Mouse (Mus musculus) megakaryocyte, embryonic 14.5 days (primary cell): ENCODE measurements around the gene Olfr569.

Source experiments
- FLI1 ChIP-seq: IDR thresholded peaks from 2 replicates; pipeline ENCODE4 v1.6.1; 2012; ENCODE audit warnings: low read length, inconsistent platforms, mixed read lengths
- GATA1 ChIP-seq: IDR thresholded peaks from 3 replicates; pipeline ENCODE4 v1.6.1; 2012; ENCODE audit warnings: mixed read lengths, low read length, inconsistent platforms, borderline replicate concordance

DNA sequence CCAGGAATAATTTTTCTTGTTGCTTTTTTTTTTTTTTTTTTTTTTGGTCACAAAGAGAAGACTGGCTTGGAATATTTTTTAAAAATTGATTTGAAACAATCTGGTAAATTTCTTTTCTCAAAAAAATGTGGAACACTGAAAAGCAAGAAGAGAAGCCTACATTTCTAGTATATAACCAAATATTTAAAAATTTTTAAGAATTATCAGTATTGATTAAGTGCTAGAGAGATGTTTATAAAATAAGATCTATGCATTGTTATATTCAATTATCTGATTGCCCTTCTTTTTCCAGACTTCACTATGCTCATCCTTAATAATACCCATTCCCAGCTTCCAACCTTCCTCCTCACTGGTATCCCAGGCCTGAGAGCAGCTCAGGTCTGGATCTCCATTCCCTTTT, 13.9 kb downstream of the Olfr569 start, which contains the start of gene Olfr568:
- TF ChIP-seq GATA1, result no peak
- TF ChIP-seq FLI1, result no peak
